Mouse (Mus musculus): ENCODE results near the gene Babam2. TPM values are rescaled to one million over a fixed set of nuclear protein-coding genes. Genes with fewer than 3 reads are reported as not detected.

The Babam2 gene
- total and polyA plus RNA-seq, 2 experiments from 2014 or later: 31.2 to 66.2 TPM

GRCm38 (mm10) chr5:32034475-32035054, 337.1 kb downstream of the Babam2 start:
- Histone ChIP-seq H3K4me1 (ENCODE audit: insufficient read depth, low read length) (no peaks in the 10 kb centered on the region), H3K9me3 (ENCODE audit: low read length) (no peaks in the 10 kb centered on the region), H3K9ac (replicated peaks; ENCODE audit: low read length) (no peak overlapping the region), H3K27me3 (ENCODE audit: insufficient read depth, low read length) (no peaks in the 10 kb centered on the region), H3K4me2 (ENCODE audit: low read depth, low read length) (no peak overlapping the region), H3K4me3 (ENCODE audit: low read length) (no peak overlapping the region), H3K27ac (no peak overlapping the region), H3K36me3 (ENCODE audit: insufficient read depth, low read length) (no peaks in the 10 kb centered on the region)
- TF ChIP-seq CTCF (IDR thresholded peaks at IDR 0.05; ENCODE audit: low read depth): no peak
- ATAC-seq: no peak
- WGBS: 89% methylated on average over 8 of the region's 8 CpGs
- DNase-seq (ENCODE audit: low spot score): no peak

- 77% methylated on average over 7 of the region's 7 CpGs for WGBS
- ATAC-seq: no peak
Measured at GRCm38 (mm10) chr5:32035721-32036320, 338.3 kb downstream of the Babam2 start.

GRCm38 (mm10) chr5:32036896-32037295, 339.4 kb downstream of the Babam2 start:
- TF ChIP-seq CTCF (IDR thresholded peaks at IDR 0.05; ENCODE audit: low read depth): no peak
- Histone ChIP-seq H3K4me3 (ENCODE audit: low read length) (no peak overlapping the region), H3K9ac (replicated peaks; ENCODE audit: low read length) (no peak overlapping the region), H3K36me3 (ENCODE audit: insufficient read depth, low read length) (no peaks in the 10 kb centered on the region), H3K4me1 (ENCODE audit: insufficient read depth, low read length) (no peaks in the 10 kb centered on the region), H3K4me2 (ENCODE audit: low read depth, low read length) (no peak overlapping the region), H3K27me3 (ENCODE audit: insufficient read depth, low read length) (no peaks in the 10 kb centered on the region), H3K9me3 (ENCODE audit: low read length) (no peaks in the 10 kb centered on the region), H3K27ac (no peak overlapping the region)
- DNase-seq (ENCODE audit: low spot score) (peak; percentile 54), ATAC-seq (no peak)
- 46% methylated on average over 2 of the region's 2 CpGs for WGBS

More at GRCm38 (mm10) chr5:32035721-32036320, 338.3 kb downstream of the Babam2 start:
- no peak for DNase-seq (ENCODE audit: low spot score)
- no peak overlapping the region for H3K4me3 ChIP-seq (ENCODE audit: low read length)
- H3K9me3 ChIP-seq (ENCODE audit: low read length): no peaks in the 10 kb centered on the region
- no peak overlapping the region for H3K9ac ChIP-seq (replicated peaks; ENCODE audit: low read length)
- H3K27me3 ChIP-seq (ENCODE audit: insufficient read depth, low read length): no peaks in the 10 kb centered on the region
- H3K36me3 ChIP-seq (ENCODE audit: insufficient read depth, low read length): no peaks in the 10 kb centered on the region
- H3K4me2 ChIP-seq (ENCODE audit: low read depth, low read length): no peak overlapping the region
- no peaks in the 10 kb centered on the region for H3K4me1 ChIP-seq (ENCODE audit: insufficient read depth, low read length)
- TF ChIP-seq CTCF (IDR thresholded peaks at IDR 0.05; ENCODE audit: low read depth): no peak
- no peak overlapping the region for H3K27ac ChIP-seq

GRCm38 (mm10) chr5:32037546-32037945, 340.1 kb downstream of the Babam2 start:
- Histone ChIP-seq H3K4me3 (ENCODE audit: low read length) (no peak overlapping the region), H3K9ac (replicated peaks; ENCODE audit: low read length) (no peak overlapping the region), H3K4me1 (ENCODE audit: insufficient read depth, low read length) (no peaks in the 10 kb centered on the region), H3K36me3 (ENCODE audit: insufficient read depth, low read length) (no peaks in the 10 kb centered on the region), H3K27ac (no peak overlapping the region), H3K4me2 (ENCODE audit: low read depth, low read length) (no peak overlapping the region), H3K27me3 (ENCODE audit: insufficient read depth, low read length) (no peaks in the 10 kb centered on the region), H3K9me3 (ENCODE audit: low read length) (no peaks in the 10 kb centered on the region)
- 94% methylated on average over 4 of the region's 4 CpGs for WGBS
- TF ChIP-seq CTCF (IDR thresholded peaks at IDR 0.05; ENCODE audit: low read depth): no peak
- DNase-seq (ENCODE audit: low spot score) (no peak), ATAC-seq (no peak)

- TF ChIP-seq CTCF (IDR thresholded peaks at IDR 0.05; ENCODE audit: low read depth): no peak
- Histone ChIP-seq H3K36me3 (ENCODE audit: insufficient read depth, low read length) (no peaks in the 10 kb centered on the region), H3K4me3 (ENCODE audit: low read length) (no peak overlapping the region), H3K9me3 (ENCODE audit: low read length) (no peaks in the 10 kb centered on the region), H3K9ac (replicated peaks; ENCODE audit: low read length) (no peak overlapping the region), H3K4me2 (ENCODE audit: low read depth, low read length) (no peak overlapping the region), H3K4me1 (ENCODE audit: insufficient read depth, low read length) (no peaks in the 10 kb centered on the region), H3K27ac (no peak overlapping the region), H3K27me3 (ENCODE audit: insufficient read depth, low read length) (no peaks in the 10 kb centered on the region)
- no peak for ATAC-seq
- DNase-seq (ENCODE audit: low spot score): no peak
Measured at GRCm38 (mm10) chr5:32038994-32039393, 341.5 kb downstream of the Babam2 start.

- Histone ChIP-seq H3K4me2 (ENCODE audit: low read depth, low read length) (no peak overlapping the region), H3K4me3 (ENCODE audit: low read length) (no peak overlapping the region), H3K9ac (replicated peaks; ENCODE audit: low read length) (no peak overlapping the region), H3K9me3 (ENCODE audit: low read length) (no peaks in the 10 kb centered on the region), H3K36me3 (ENCODE audit: insufficient read depth, low read length) (no peaks in the 10 kb centered on the region), H3K27ac (no peak overlapping the region), H3K27me3 (ENCODE audit: insufficient read depth, low read length) (no peaks in the 10 kb centered on the region), H3K4me1 (ENCODE audit: insufficient read depth, low read length) (no peaks in the 10 kb centered on the region)
- TF ChIP-seq CTCF (IDR thresholded peaks at IDR 0.05; ENCODE audit: low read depth): no peak
- whole genome bisulfite sequencing: 96% methylated on average over 3 of the region's 3 CpGs
- no peak for ATAC-seq
- DNase-seq (ENCODE audit: low spot score): no peak
Measured at GRCm38 (mm10) chr5:32039511-32039910, 342.0 kb downstream of the Babam2 start.

GRCm38 (mm10) chr5:32043153-32043552, 345.7 kb downstream of the Babam2 start:
- no peaks in the 10 kb centered on the region for H3K36me3 ChIP-seq (ENCODE audit: insufficient read depth, low read length)
- H3K27me3 ChIP-seq (ENCODE audit: insufficient read depth, low read length): no peaks in the 10 kb centered on the region
- H3K4me1 ChIP-seq (ENCODE audit: insufficient read depth, low read length): no peaks in the 10 kb centered on the region
- H3K4me3 ChIP-seq (ENCODE audit: low read length): no peak overlapping the region
- TF ChIP-seq CTCF (IDR thresholded peaks at IDR 0.05; ENCODE audit: low read depth): no peak
- no peak overlapping the region for H3K9ac ChIP-seq (replicated peaks; ENCODE audit: low read length)
- no peak overlapping the region for H3K4me2 ChIP-seq (ENCODE audit: low read depth, low read length)
- no peaks in the 10 kb centered on the region for H3K9me3 ChIP-seq (ENCODE audit: low read length)
- DNase-seq (ENCODE audit: low spot score) (no peak), ATAC-seq (no peak)
- H3K27ac ChIP-seq: no peak overlapping the region
- 81% methylated on average over 7 of the region's 7 CpGs for WGBS
